Mouse (Mus musculus) olfactory bulb, adult 2 months (tissue): ENCODE measurements around the gene Il9r.

Experiments
- CTCF ChIP-seq: fragments of 200-500 bp; IDR thresholded peaks from 2 replicates; pipeline ENCODE4 v1.5.1; 2012; ENCODE audit warnings: low read depth, mild to moderate bottlenecking, low read length, moderate library complexity; ENCODE audit not compliant: insufficient read depth
- POLR2A ChIP-seq: fragments of 200-500 bp; IDR thresholded peaks from 2 replicates; pipeline ENCODE4 v1.6.1; 2012; ENCODE audit warnings: mild to moderate bottlenecking, low read depth, low read length, moderate library complexity; ENCODE audit not compliant: insufficient read depth

DNA sequence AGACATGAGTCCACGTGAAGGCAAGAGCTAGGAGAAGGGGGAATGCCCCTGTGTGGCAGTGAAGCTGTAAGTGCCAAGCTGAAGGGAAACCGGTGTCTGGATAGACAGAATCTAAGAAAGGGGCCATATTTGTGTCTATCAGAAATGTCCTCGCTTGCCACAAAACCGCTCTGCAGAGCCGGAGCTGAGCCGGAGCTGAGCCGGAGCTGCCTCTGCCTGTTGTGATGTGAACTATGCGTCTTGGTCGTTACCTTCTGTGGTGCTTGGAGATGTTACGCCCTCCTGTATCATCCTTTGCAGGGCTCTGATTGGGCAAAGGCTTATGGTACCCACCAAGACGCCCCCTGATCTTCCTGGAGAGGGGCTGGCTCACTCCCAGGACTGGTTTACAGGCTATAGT is 50.5 kb downstream of the Il9r start:
- no peak for TF ChIP-seq CTCF
- no peak for TF ChIP-seq POLR2A
